Mouse (Mus musculus) layer of hippocampus, adult 2 months (tissue): ENCODE data around the gene Jam2. TPM values are rescaled to one million over a fixed set of nuclear protein-coding genes. Genes with fewer than 3 reads are reported as not detected.
A peak's percentile ranks its signal among the peaks of the same experiment; 100 is the strongest.

Source experiments
- DNase-seq, 2 experiments: peaks; one replicate each; pipeline ENCODE4 v3.0.0; 2022; ENCODE audit warnings: low spot score in 2 of 2
- H3K27ac ChIP-seq: fragments of 200-600 bp; 2 replicates; pipeline ENCODE4 v1.8.1; 2022
- H3K4me3 ChIP-seq: fragments of 200-600 bp; 2 replicates; pipeline ENCODE4 v1.8.1; 2022; ENCODE audit warnings: mild to moderate bottlenecking
- CTCF ChIP-seq: fragments of 200-600 bp; conservative IDR thresholded peaks from 2 replicates; pipeline ENCODE4 v1.8.1; 2022; ENCODE audit warnings: antibody characterized with exemption, mild to moderate bottlenecking, moderate library complexity
- total RNA-seq, 2 experiments: library from RNA; stranded (reverse); gene quantifications; 2 replicates each; pipeline ENCODE4 v1.2.3; 2021

The Jam2 gene
- total RNA-seq, 2 experiments from 2014 or later, result 18.9 to 22.6 TPM

GRCm38 (mm10) chr16:84795337-84795736 is 21.4 kb downstream of the Jam2 start:
- DNase-seq, result no peak
- no peak overlapping the region for H3K27ac ChIP-seq
- H3K4me3 ChIP-seq, result no peak overlapping the region
- TF ChIP-seq CTCF, result 0 out of 2 replicates have a peak, but pooled peaks have one; percentile 4

DNA sequence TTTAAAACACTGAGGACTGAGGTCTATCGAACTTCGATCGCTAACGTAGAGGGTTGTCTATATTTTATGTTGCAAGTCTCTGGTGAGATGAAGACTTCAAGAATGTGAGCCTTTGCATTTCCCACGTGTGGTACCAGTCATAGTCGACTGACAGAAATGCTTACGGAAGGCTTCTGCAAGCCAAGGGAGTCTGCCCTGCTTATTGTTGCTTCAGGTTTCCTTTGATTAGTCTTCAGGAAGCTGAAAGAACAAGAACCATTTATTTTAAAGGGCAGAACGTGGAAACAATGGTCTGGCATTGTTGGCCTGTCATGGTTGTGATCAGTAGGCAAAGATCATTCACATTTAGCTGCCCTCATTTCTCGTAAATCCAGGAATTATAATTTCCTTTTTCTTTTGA is 22.8 kb downstream of the Jam2 start:
- TF ChIP-seq CTCF, result no peak
- no peak for DNase-seq
- Histone ChIP-seq H3K27ac (no peak overlapping the region), H3K4me3 (no peak overlapping the region)

GRCm38 (mm10) chr16:84800038-84800437 is 26.1 kb downstream of the Jam2 start:
- H3K27ac ChIP-seq, result no peak overlapping the region
- no peak for DNase-seq
- no peak for TF ChIP-seq CTCF
- H3K4me3 ChIP-seq, result no peak overlapping the region

GRCm38 (mm10) chr16:84802217-84802616 is 28.3 kb downstream of the Jam2 start:
- TF ChIP-seq CTCF, result no peak
- no peak for DNase-seq
- no peak overlapping the region for H3K4me3 ChIP-seq
- peak overlapping the region; percentile 46; the same call in 1 of the 2 replicates for H3K27ac ChIP-seq

GRCm38 (mm10) chr16:84804866-84805265 is 30.9 kb downstream of the Jam2 start:
- H3K27ac ChIP-seq, result peak overlapping the region; percentile 32; the same call in 1 of the 2 replicates
- no peak for TF ChIP-seq CTCF
- no peak for DNase-seq
- no peak overlapping the region for H3K4me3 ChIP-seq

DNA sequence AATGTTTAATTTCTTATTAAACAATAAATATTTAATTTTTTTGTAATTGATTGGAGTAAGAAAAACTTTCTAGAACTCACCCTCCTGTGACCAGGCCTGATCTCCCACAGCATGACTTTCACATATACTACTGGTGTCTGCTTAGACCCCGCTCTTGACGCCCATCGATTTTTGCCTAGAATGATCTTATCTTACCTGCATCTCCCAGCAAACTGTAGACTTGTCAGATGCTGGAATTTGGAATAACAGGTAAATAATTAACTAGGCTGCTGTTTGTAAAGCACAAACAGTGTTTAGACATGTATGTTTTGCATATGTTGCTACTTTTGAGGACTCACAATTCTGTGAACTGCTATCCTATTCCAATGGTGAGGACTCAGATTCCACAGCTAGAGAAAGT is 32.3 kb downstream of the Jam2 start:
- Histone ChIP-seq H3K4me3 (no peak overlapping the region), H3K27ac (no peak overlapping the region)
- no peak for TF ChIP-seq CTCF
- no peak for DNase-seq

GRCm38 (mm10) chr16:84807874-84808273 is 34.0 kb downstream of the Jam2 start:
- TF ChIP-seq CTCF, result no peak
- Histone ChIP-seq H3K27ac (no peak overlapping the region), H3K4me3 (no peak overlapping the region)
- no peak for DNase-seq

DNA sequence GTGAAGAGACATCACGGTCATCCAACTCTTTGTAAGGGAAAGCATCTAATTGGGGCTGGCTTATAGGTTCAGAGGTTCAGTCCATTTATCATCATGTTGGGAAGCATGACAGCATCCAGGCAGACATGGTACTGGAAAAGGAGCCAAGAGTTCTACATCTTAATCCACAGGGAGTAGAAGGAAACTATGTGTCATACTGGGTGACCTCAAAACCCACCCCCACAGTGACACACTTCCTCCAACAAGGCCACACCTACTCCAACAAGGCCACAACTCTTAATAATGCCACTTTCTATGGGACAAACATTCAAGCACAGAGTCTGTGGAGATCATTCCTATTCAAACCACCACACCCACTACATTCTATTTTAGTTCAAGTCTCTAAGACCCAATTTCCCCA is 36.3 kb downstream of the Jam2 start:
- TF ChIP-seq CTCF, result no peak
- DNase-seq, result no peak
- H3K4me3 ChIP-seq, result no peak overlapping the region
- no peak overlapping the region for H3K27ac ChIP-seq

DNA sequence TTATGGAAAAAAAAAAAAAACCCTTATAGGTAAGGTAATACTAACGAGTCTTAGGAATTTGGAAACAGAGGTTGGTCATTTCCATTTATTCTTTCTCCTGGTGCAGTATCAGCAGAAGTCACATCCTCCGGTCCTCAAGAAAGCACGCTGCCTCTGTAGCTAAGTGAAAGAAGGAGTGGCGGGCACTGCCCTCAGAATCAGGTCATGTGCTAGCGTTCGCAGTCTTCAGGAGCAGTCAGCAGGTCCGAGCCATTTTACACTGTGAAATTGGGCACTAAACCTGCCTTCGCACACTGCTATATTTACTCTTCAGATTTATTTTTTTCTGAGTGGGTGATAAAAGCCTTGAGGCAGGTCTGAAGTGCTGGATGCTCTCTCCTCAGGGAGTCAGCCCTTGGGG is 39.9 kb downstream of the Jam2 start:
- Histone ChIP-seq H3K4me3 (no peak overlapping the region), H3K27ac (no peak overlapping the region)
- DNase-seq, result no peak
- TF ChIP-seq CTCF, result no peak

DNA sequence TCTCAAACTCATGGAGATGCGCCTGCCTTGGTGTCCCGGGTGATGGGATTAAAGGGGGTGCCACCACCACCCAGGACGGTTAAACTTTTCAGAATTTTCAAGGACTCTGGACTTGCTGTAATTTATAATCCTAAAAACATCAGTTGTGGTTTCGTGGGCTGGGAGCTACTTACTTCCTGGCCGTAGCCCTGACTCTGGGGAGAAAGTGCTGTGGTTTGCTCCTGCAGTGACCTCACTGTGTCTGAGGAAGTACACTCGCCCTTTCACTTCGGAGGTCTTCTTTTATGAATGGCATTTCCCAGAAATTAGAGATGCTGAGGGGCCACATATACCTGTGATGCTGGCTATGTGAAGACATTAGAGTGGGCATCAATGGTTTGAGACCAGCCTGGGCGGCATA is 40.6 kb downstream of the Jam2 start:
- TF ChIP-seq CTCF, result no peak
- Histone ChIP-seq H3K27ac (no peak overlapping the region), H3K4me3 (no peak overlapping the region)
- DNase-seq, result no peak

DNA sequence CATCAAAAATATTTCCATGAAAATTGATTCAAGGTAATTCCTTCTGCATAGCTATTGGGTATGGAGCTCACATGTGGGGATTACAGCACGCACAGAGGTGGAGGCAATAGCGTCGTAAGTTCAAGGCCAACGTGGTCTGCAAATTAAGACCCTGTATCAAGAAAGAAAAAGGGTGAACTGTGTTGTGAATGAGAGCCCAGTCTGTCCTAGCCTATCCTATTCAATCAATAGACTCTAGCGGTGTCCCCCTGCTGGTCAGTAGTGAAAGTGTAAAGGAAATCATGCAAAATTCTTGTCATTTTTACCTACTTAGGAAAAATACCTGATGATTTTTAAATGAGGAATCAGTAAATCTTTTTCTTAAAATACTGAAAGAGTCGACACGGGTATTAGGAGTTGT is 43.5 kb downstream of the Jam2 start:
- peak; percentile 92 for TF ChIP-seq CTCF
- Histone ChIP-seq H3K27ac (no peak overlapping the region), H3K4me3 (no peak overlapping the region)
- DNase-seq, result peak; percentile 34 to 35

DNA sequence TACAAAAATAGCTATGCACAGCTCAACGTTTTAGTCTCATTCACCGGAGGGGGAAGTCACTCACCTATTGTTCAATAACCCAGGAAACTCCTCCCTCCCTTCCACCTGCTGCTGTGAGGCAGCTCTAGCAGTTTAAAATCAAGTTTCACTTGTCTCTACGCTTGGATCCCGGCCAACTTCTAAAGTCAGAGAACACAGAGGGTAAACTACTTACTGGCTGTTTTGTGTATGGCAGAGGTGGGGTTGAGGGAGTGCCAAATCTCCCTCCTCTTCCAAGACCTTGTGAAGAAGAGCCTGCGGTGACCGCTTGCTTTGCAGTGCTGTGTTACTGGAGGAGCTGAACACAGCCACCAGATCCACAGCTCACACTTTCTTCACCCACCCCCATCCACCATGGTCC is 51.1 kb downstream of the Jam2 start:
- peak overlapping the region; percentile 52; the same call in 1 of the 2 replicates for H3K27ac ChIP-seq
- DNase-seq, result no peak
- TF ChIP-seq CTCF, result peak; percentile 11; the same call in 1 of the 2 replicates
- H3K4me3 ChIP-seq, result no peak overlapping the region

- no peak for TF ChIP-seq CTCF
- H3K27ac ChIP-seq, result no peak overlapping the region
Observed at GRCm38 (mm10) chr16:84831696-84832095, 57.8 kb downstream of the Jam2 start.

GRCm38 (mm10) chr16:84832736-84833135 is 58.8 kb downstream of the Jam2 start:
- no peak for TF ChIP-seq CTCF
- peak overlapping the region; percentile 77 for H3K4me3 ChIP-seq
- peak in 1 of 2 experiments; percentile 13 for DNase-seq
- H3K27ac ChIP-seq, result no peak overlapping the region; the same call in 1 of the 2 replicates

More at GRCm38 (mm10) chr16:84831696-84832095, 57.8 kb downstream of the Jam2 start:
- no peak overlapping the region for H3K4me3 ChIP-seq
- DNase-seq, result no peak

- Histone ChIP-seq H3K27ac (peak overlapping the region; percentile 100), H3K4me3 (peak overlapping the region; percentile 77)
- DNase-seq, result no peak
- no peak for TF ChIP-seq CTCF
Observed at GRCm38 (mm10) chr16:84834344-84834743, 60.4 kb downstream of the Jam2 start.
